Mouse (Mus musculus): Measurements from ENCODE around the gene Mmp10.

- TF ChIP-seq CTCF (IDR thresholded peaks at IDR 0.05; ENCODE audit: insufficient read depth, low read depth, low read length) = no peak
- no peak for TF ChIP-seq POLR2A (IDR thresholded peaks at IDR 0.05; ENCODE audit: insufficient read depth, low read depth, low read length)
Measured at GRCm38 (mm10) chr9:7558221-7559017, 56.3 kb downstream of the Mmp10 start, which contains the start of gene Mmp8.
